Mouse (Mus musculus): ENCODE measurements around the gene Ece2. TPM values are rescaled to one million over a fixed set of nuclear protein-coding genes. Genes with fewer than 3 reads are reported as not detected.

Gene Ece2
- 0.87 and 1.2 TPM in 2 replicates for polyA plus RNA-seq (2015; fragmentation: Nextera tagmentation; extraction: Ambion mirVana)

DNA sequence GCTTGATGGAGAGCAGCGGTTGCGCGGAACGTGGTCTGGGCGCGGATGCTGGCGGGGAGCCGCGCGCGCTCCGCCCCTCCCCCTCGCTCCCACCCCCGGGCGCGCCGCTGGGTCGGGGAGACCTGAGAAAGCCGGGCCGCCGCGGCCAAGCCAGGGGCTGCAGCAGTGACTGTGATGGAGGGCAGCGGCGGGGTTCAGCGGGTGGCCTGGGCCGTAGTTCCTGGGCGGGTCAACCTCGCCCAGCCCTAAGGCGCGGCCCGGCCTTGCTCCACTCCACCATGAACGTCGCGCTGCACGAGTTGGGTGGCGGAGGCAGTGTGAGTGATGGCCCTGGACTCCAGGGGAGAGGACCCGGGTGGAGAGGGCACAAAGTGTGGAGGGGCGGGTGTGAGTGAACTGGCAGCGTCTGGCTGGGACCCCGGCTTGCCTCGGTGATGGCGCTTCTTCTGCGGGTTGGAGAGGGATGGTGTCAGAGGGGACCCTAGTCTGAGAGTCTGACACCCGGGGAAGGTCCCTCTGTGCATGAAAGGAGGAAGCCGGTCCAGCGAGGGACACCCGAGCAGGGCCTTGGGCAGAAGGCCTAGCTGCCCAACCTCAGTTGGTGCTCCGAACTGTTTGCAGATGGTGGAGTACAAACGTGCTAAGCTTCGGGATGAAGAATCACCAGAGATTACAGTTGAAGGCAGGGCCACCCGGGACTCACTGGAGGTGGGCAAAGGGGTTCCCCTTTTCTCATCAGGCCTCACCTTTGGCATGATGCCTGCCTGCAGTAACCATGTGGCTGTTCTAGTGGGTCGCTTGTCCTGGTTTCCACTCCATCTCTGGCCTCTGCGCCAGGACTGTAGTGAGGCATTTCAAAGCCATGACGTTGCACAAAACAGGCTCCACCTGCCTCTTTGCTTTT is at the start of gene Ece2:
Ece2 (plus strand) TSS at position 98 of the 904 bp plus-strand sequence.
- H3K9me3 ChIP-seq (replicated peaks; ENCODE audit: control insufficient read depth, low read length) = no peaks in the 10 kb centered on the region
- H3K4me1 ChIP-seq (ENCODE audit: control insufficient read depth, insufficient read depth, low read length) = peaks cover 7% of the 10 kb centered on the region; the same call in 1 of the 2 replicates
- H3K27me3 ChIP-seq (ENCODE audit: control insufficient read depth, insufficient read depth, low read length) = peaks cover 22% of the 10 kb centered on the region
- peak within 1 kb of the TSS; percentile 58 for H3K9ac ChIP-seq (ENCODE audit: low read length)
- H3K4me3 ChIP-seq (ENCODE audit: low read length) = peak within 1 kb of the TSS; percentile 61
- 9% methylated on average over 52 of the region's 54 CpGs for WGBS
- no peak within 1 kb of the TSS for H3K27ac ChIP-seq (ENCODE audit: low read length)
- no peaks in the 10 kb centered on the region for H3K36me3 ChIP-seq (ENCODE audit: control insufficient read depth, insufficient read depth)
- peak within 1 kb of the TSS; percentile 87 for H3K4me2 ChIP-seq (ENCODE audit: low read depth, low read length)
- no peak; the same call in 1 of the 2 replicates for ATAC-seq (replicated peaks; ENCODE audit: extremely low read depth, insufficient read depth, low FRiP score)

DNA sequence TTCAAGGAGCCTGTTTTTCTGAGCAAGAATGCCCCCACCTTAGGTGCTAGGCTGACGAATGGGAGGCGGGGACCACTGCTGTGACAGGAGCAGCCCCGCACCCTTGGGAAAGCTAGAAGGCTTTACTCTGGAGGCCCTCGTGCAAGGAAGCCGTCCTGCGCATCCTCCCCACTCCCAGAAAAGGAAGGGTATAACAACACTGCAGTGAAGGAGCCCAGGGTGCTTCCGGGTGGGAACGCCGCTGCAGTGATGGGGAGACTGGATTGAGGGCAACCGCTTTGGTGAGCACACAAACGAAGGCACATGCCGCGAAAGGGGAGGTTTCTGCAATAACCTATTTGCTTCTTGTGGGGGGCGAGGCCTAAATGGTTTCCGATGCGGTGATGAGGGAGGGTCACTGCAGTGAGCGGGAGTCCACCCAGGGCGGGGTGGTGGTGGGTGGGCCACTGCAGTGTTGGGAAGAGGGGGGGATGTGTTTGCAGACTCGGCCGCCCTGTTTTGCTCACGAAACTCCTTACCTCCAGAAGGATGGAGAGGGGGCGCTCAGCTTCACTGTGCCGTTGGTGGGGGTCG is 40.2 kb upstream of the Ece2 start, which contains the start of gene Vwa5b2:
Vwa5b2 (plus strand) TSS at position 106 of the 573 bp plus-strand sequence.
- no peak for ATAC-seq (replicated peaks; ENCODE audit: extremely low read depth, insufficient read depth, low FRiP score)
- Histone ChIP-seq H3K4me2 (ENCODE audit: low read depth, low read length) (peak within 1 kb of the TSS; percentile 85), H3K36me3 (ENCODE audit: control insufficient read depth, insufficient read depth) (no peaks in the 10 kb centered on the region), H3K9me3 (replicated peaks; ENCODE audit: control insufficient read depth, low read length) (no peaks in the 10 kb centered on the region), H3K27ac (ENCODE audit: low read length) (no peak within 1 kb of the TSS), H3K9ac (ENCODE audit: low read length) (0 out of 2 replicates have a peak within 1 kb of the TSS, but pooled peaks have one; percentile 20), H3K27me3 (ENCODE audit: control insufficient read depth, insufficient read depth, low read length) (peaks cover 57% of the 10 kb centered on the region), H3K4me1 (ENCODE audit: control insufficient read depth, insufficient read depth, low read length) (peaks cover 10% of the 10 kb centered on the region), H3K4me3 (ENCODE audit: low read length) (peak within 1 kb of the TSS; percentile 57)
- WGBS = under 1% methylated on average over 24 of the region's 24 CpGs

DNA sequence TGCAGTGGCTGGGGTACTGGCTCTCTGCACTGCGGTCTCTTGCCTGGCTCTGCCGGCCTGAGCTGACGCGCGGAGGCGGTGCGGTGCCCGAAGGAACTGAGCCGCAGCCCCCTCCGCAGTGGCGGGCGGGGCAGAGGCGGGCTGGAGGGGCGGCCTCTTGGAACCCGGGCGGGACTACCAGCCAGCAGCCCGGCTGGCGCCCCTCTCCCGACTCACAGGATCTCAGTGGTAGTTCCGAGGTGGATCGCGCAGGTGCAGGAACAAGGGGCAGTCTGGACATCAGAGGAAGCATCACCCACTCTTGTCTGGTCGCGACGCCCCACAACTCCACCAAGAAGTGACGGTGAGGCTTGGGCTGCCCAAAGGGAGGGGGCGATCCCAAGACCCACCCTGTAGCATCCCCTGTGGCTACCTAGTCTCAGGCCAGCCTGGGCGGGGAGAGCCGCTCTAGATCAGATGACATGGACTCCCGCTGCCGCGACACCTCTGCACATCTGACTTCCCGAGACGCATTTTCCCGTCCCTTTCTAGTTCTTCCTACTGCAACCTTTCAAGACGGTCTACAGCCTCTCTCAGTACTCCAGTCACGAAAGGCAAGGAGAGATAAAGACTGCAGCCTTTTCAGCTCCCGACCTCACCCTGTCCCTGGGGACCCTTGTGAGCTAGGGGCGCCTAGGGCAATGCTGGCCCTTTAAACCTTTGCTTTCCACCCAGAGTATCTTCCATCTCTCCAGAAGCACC is 39.5 kb upstream of the Ece2 start:
- no peak overlapping the region for H3K27ac ChIP-seq (ENCODE audit: low read length)
- H3K4me2 ChIP-seq (ENCODE audit: low read depth, low read length) = peak overlapping the region; percentile 85
- peaks cover 57% of the 10 kb centered on the region for H3K27me3 ChIP-seq (ENCODE audit: control insufficient read depth, insufficient read depth, low read length)
- H3K9me3 ChIP-seq (replicated peaks; ENCODE audit: control insufficient read depth, low read length) = no peaks in the 10 kb centered on the region
- 0% methylated on average over 37 of the region's 39 CpGs for WGBS
- H3K4me1 ChIP-seq (ENCODE audit: control insufficient read depth, insufficient read depth, low read length) = peaks cover 10% of the 10 kb centered on the region
- H3K4me3 ChIP-seq (ENCODE audit: low read length) = peak overlapping the region; percentile 57
- no peaks in the 10 kb centered on the region for H3K36me3 ChIP-seq (ENCODE audit: control insufficient read depth, insufficient read depth)
- ATAC-seq (replicated peaks; ENCODE audit: extremely low read depth, insufficient read depth, low FRiP score) = no peak
- 0 out of 2 replicates have a peak overlapping the region, but pooled peaks have one; percentile 20 for H3K9ac ChIP-seq (ENCODE audit: low read length)

DNA sequence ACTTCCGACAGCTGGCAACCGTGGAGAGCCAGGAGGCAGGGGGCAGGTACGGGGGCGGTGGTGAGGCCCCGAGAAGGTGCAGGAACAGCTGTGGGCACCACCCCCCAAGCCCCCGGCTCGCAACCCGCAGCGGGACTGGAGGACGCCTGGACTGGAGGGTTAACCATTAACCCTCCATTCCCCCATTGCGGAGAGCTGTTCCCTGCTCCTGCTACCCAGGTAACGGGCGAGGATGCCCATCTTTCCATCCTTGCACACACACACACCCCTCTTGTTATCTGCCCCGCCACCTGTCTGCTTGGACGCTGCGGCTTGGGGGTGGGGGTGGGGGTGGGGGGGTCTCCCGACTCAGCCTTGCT is 39.0 kb upstream of the Ece2 start:
- no peak overlapping the region for H3K27ac ChIP-seq (ENCODE audit: low read length)
- peak overlapping the region; percentile 57 for H3K4me3 ChIP-seq (ENCODE audit: low read length)
- peaks cover 10% of the 10 kb centered on the region for H3K4me1 ChIP-seq (ENCODE audit: control insufficient read depth, insufficient read depth, low read length)
- peaks cover 61% of the 10 kb centered on the region for H3K27me3 ChIP-seq (ENCODE audit: control insufficient read depth, insufficient read depth, low read length)
- ATAC-seq (replicated peaks; ENCODE audit: extremely low read depth, insufficient read depth, low FRiP score) = no peak
- no peak overlapping the region for H3K9ac ChIP-seq (ENCODE audit: low read length)
- H3K4me2 ChIP-seq (ENCODE audit: low read depth, low read length) = peak overlapping the region; percentile 85
- 3% methylated on average over 17 of the region's 17 CpGs for WGBS
- no peaks in the 10 kb centered on the region for H3K9me3 ChIP-seq (replicated peaks; ENCODE audit: control insufficient read depth, low read length)
- no peaks in the 10 kb centered on the region for H3K36me3 ChIP-seq (ENCODE audit: control insufficient read depth, insufficient read depth)

DNA sequence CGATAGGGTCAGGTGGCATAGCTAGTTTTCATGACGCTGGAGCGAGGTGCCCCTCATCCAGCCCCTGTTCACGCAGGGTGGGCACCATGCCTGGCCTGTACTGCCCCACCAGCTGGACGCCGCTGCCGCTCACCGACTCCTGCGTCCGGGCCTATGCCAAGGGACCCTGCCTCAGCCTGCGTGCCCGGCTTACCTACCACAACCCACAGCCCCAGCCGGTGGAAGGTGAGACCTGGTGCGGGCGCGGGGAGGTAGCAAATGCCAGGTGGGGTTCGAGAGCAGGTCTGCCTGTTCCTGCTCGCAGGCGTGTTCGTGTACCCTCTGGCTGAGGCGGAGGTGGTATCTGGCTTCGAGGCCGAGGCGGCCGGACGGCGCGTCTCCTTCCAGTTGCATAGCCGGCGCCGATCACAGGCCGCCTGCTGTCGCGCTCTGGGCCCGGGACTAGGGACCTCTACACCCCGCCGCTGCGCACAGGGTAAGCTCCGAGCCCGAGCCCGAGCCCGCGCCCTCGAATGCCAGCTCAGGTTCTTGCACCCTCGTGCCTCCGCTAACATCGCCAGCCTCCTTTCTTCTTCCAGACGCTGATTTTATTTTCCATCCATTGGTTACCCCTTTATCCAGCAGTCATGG is 38.4 kb upstream of the Ece2 start:
- Histone ChIP-seq H3K36me3 (ENCODE audit: control insufficient read depth, insufficient read depth) (no peaks in the 10 kb centered on the region), H3K27me3 (ENCODE audit: control insufficient read depth, insufficient read depth, low read length) (peaks cover 61% of the 10 kb centered on the region), H3K9me3 (replicated peaks; ENCODE audit: control insufficient read depth, low read length) (no peaks in the 10 kb centered on the region), H3K4me3 (ENCODE audit: low read length) (peak overlapping the region; percentile 20), H3K27ac (ENCODE audit: low read length) (no peak overlapping the region), H3K4me2 (ENCODE audit: low read depth, low read length) (peak overlapping the region; percentile 33; the same call in 1 of the 2 replicates), H3K9ac (ENCODE audit: low read length) (no peak overlapping the region), H3K4me1 (ENCODE audit: control insufficient read depth, insufficient read depth, low read length) (peaks cover 10% of the 10 kb centered on the region)
- ATAC-seq (replicated peaks; ENCODE audit: extremely low read depth, insufficient read depth, low FRiP score) = no peak
- WGBS = 5% methylated on average over 37 of the region's 48 CpGs

DNA sequence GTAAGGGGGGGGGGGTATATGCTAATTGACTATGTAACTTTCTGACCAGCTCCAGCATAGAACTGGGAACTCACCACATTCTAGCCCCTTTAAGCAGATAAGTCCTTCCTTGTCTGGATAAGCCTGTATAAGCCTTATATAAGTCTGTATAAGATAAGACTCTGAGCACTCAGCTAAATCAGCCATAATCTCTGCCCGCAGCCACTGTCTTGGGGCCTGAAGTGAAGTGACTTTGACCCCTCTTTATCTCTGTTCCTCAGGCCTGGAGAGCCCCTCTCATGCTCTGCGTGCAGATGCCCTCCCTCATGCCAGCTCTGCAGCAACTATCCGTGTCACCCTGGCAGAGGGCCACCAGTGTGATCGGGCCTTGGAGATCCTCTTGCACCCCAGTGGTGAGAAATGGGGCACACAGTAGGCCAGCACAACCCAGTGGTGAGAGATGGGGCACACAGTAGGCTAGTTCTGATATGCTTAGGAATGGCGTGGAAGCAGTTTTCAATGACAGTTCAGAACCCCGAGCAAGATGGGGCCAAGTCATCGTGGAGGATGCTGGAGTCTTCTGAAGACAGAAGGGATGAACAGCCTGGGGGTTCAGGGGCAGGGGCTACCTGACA is 34.5 kb upstream of the Ece2 start:
- no peaks in the 10 kb centered on the region for H3K9me3 ChIP-seq (replicated peaks; ENCODE audit: control insufficient read depth, low read length)
- no peak for ATAC-seq (replicated peaks; ENCODE audit: extremely low read depth, insufficient read depth, low FRiP score)
- peaks cover 41% of the 10 kb centered on the region for H3K27me3 ChIP-seq (ENCODE audit: control insufficient read depth, insufficient read depth, low read length)
- H3K36me3 ChIP-seq (ENCODE audit: control insufficient read depth, insufficient read depth) = no peaks in the 10 kb centered on the region
- H3K4me1 ChIP-seq (ENCODE audit: control insufficient read depth, insufficient read depth, low read length) = peaks cover 5% of the 10 kb centered on the region
- 70% methylated on average over 7 of the region's 7 CpGs for WGBS
- H3K4me2 ChIP-seq (ENCODE audit: low read depth, low read length) = no peak overlapping the region
- H3K27ac ChIP-seq (ENCODE audit: low read length) = no peak overlapping the region
- H3K9ac ChIP-seq (ENCODE audit: low read length) = no peak overlapping the region
- no peak overlapping the region for H3K4me3 ChIP-seq (ENCODE audit: low read length)

DNA sequence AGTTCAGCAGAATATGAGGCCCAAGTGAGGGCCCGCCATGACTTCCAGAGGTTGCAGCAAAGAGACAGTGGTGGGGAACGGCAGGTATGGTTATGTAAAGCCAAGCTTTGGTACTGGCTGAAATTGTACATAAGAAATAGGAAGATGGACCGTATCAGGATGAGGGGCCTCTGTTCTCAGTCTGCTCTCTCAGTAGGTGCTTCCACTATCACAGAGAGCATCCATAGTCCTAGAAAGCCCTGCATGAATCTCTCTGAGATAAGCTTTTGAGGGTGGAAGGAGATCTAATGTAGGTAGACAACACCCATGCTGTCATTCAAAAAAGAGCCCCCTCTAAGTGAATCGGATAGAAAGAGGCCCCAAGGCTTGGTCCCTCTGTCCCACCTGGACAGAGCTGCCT is 33.9 kb upstream of the Ece2 start:
- Histone ChIP-seq H3K4me2 (ENCODE audit: low read depth, low read length) (no peak overlapping the region), H3K4me3 (ENCODE audit: low read length) (no peak overlapping the region), H3K9ac (ENCODE audit: low read length) (no peak overlapping the region), H3K4me1 (ENCODE audit: control insufficient read depth, insufficient read depth, low read length) (no peaks in the 10 kb centered on the region; the same call in 1 of the 2 replicates), H3K27ac (ENCODE audit: low read length) (no peak overlapping the region), H3K27me3 (ENCODE audit: control insufficient read depth, insufficient read depth, low read length) (peaks cover 35% of the 10 kb centered on the region), H3K36me3 (ENCODE audit: control insufficient read depth, insufficient read depth) (no peaks in the 10 kb centered on the region), H3K9me3 (replicated peaks; ENCODE audit: control insufficient read depth, low read length) (no peaks in the 10 kb centered on the region)
- no peak for ATAC-seq (replicated peaks; ENCODE audit: extremely low read depth, insufficient read depth, low FRiP score)
- WGBS = 66% methylated on average over 4 of the region's 4 CpGs

DNA sequence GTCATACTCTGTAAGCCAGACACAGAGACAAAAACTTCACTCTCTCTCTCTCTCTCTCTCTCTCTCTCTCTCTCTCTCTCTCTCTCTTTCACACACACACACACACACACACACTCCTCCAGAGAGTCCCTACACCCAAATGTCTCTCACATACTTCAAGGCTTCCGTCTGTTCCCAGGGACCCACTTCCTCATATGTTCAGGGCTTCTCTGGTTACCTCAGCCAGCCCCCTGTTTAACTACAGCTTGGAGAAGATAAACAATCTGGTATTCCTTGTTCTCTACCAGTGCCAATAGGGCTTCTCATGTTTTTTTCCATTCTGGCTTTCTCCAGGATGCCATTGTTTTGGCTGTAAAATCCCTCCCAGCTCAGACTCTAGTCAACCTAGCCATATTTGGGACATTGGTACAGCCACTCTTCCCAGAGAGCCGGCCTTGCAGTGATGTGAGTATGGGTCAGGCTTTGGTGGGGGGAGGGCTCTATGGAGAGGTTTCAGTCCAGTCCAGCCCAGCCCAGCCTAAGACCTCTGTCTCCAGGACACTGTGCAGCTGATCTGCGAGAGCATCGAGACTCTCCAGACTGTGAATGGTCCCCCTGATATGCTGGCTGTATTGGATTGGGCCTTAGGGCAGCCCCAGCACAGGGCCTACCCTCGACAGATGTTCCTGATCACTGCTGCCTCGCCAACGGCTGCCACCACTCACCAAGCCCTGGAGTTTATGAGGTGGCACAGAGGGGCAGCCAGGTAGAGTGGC is 32.8 kb upstream of the Ece2 start:
- Histone ChIP-seq H3K9ac (ENCODE audit: low read length) (no peak overlapping the region), H3K4me2 (ENCODE audit: low read depth, low read length) (no peak overlapping the region), H3K27me3 (ENCODE audit: control insufficient read depth, insufficient read depth, low read length) (peaks cover 24% of the 10 kb centered on the region), H3K9me3 (replicated peaks; ENCODE audit: control insufficient read depth, low read length) (no peaks in the 10 kb centered on the region), H3K4me3 (ENCODE audit: low read length) (no peak overlapping the region), H3K36me3 (ENCODE audit: control insufficient read depth, insufficient read depth) (no peaks in the 10 kb centered on the region), H3K27ac (ENCODE audit: low read length) (no peak overlapping the region), H3K4me1 (ENCODE audit: control insufficient read depth, insufficient read depth, low read length) (no peaks in the 10 kb centered on the region)
- no peak for ATAC-seq (replicated peaks; ENCODE audit: extremely low read depth, insufficient read depth, low FRiP score)
- WGBS = 59% methylated on average over 7 of the region's 7 CpGs

Measured in heart, embryonic 16.5 days (tissue).